Mouse (Mus musculus) embryonic facial prominence, embryonic 13.5 days (tissue): ENCODE measurements around the gene Dars2. TPM values are rescaled to one million over a fixed set of nuclear protein-coding genes. Genes with fewer than 3 reads are reported as not detected.

ENCODE experiments used
- ATAC-seq: fragments of 200-750 bp; cut with Nextera tagmentation; 2 replicates; pipeline ENCODE4 v1.8.0; 2017; ENCODE audit warnings: low read depth; ENCODE audit not compliant: insufficient number of reproducible peaks, insufficient read depth, low FRiP score, low TSS enrichment
- H3K27ac ChIP-seq: fragments of 300-500 bp; sonication (generic); 2 replicates; pipeline ENCODE4 v1.5.1; 2015; ENCODE audit warnings: moderate library complexity, mild to moderate bottlenecking, inconsistent platforms
- H3K27me3 ChIP-seq: fragments of 300-500 bp; sonication (generic); 2 replicates; pipeline ENCODE4 v1.6.1; 2015; ENCODE audit warnings: mild to moderate bottlenecking, inconsistent platforms
- H3K36me3 ChIP-seq: fragments of 300-500 bp; sonication (generic); 2 replicates; pipeline ENCODE4 v1.6.1; 2015; ENCODE audit warnings: mild to moderate bottlenecking, inconsistent platforms
- H3K4me1 ChIP-seq: fragments of 300-500 bp; sonication (generic); 2 replicates; pipeline ENCODE4 v1.6.1; 2015; ENCODE audit warnings: inconsistent platforms
- H3K4me2 ChIP-seq: fragments of 300-500 bp; sonication (generic); 2 replicates; pipeline ENCODE4 v1.6.1; 2015; ENCODE audit warnings: moderate library complexity, mild to moderate bottlenecking, inconsistent platforms
- H3K4me3 ChIP-seq: fragments of 300-500 bp; sonication (generic); 2 replicates; pipeline ENCODE4 v1.5.1; 2015; ENCODE audit warnings: mild to moderate bottlenecking, inconsistent platforms
- H3K9ac ChIP-seq: fragments of 300-500 bp; sonication (generic); 2 replicates; pipeline ENCODE4 v1.6.1; 2015; ENCODE audit warnings: mild to moderate bottlenecking, inconsistent platforms
- H3K9me3 ChIP-seq: fragments of 300-500 bp; sonication (generic); 2 replicates; pipeline ENCODE4 v1.6.1; 2016; ENCODE audit warnings: inconsistent platforms
- WGBS: fragments of 180-500 bp; shearing (Covaris S2); methylation state at CpG from one replicate; pipeline ENCODE4 v1.1.7; 2015; ENCODE audit warnings: mixed read lengths; 5-methylcytosine and 5-hydroxymethylcytosine counted together
- polyA plus RNA-seq: library from polyadenylated mRNA; unstranded; fragments of >200 nt; fragmentation: Nextera tagmentation; extraction: Ambion mirVana; gene quantifications from 2 replicates; pipeline ENCODE4 v1.2.1, GENCODE M21; 2015

The Dars2 gene
- polyA plus RNA-seq, 1 experiment from 2014 or later: 26.2 TPM

DNA sequence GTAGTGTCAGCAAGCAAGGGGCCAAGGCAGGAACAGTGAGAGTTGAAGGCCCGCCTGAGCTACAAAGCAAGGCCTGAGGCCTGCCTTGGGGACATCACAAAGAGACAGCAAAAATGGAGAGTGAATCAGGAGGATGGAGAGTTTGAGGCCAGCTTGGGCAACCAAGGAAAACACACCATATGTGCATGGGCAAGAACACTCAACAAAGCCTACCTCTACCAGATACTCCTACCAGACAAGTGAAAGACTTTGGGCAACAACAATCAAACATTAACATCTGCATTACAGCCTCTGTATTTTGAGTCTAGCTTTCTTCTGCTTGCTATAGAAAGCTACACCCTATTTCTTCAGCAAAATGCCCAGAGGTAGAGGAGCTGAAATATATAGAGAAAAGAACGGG lies 62.4 kb downstream of the Dars2 start:
- Histone ChIP-seq H3K36me3 (peaks cover 37% of the 10 kb centered on the region), H3K27me3 (no peaks in the 10 kb centered on the region), H3K9me3 (no peaks in the 10 kb centered on the region), H3K27ac (no peak overlapping the region), H3K4me2 (no peak overlapping the region), H3K9ac (no peak overlapping the region), H3K4me1 (peaks cover 16% of the 10 kb centered on the region), H3K4me3 (no peak overlapping the region)
- WGBS: 92% methylated on average over 2 of the region's 2 CpGs
- ATAC-seq: no peak

DNA sequence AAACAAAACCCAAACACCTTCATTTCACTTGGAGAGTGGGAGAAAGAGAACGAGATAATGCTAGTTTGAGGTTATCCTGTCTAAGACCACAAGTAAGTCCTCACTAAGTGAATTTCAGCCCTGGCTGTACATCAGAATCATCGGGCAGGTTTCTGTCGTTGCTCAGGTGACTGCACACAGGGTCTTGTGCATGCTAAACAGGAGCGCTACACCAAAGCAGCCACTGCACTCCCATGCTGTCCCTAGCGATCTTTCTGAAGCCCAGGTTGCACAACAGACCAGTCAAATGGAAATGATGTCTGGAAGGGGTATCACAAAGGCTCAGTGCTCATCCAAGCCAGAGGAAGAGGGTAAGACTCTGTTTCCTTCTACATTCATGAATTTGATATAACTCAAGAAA lies 64.0 kb downstream of the Dars2 start:
- H3K27ac ChIP-seq: no peak overlapping the region
- H3K4me3 ChIP-seq: no peak overlapping the region
- no peaks in the 10 kb centered on the region for H3K9me3 ChIP-seq
- no peaks in the 10 kb centered on the region for H3K27me3 ChIP-seq
- H3K4me1 ChIP-seq: peaks cover 16% of the 10 kb centered on the region
- no peak overlapping the region for H3K9ac ChIP-seq
- no peak for ATAC-seq
- H3K4me2 ChIP-seq: no peak overlapping the region
- WGBS: 85% methylated on average over 5 of the region's 5 CpGs
- H3K36me3 ChIP-seq: peaks cover 27% of the 10 kb centered on the region

DNA sequence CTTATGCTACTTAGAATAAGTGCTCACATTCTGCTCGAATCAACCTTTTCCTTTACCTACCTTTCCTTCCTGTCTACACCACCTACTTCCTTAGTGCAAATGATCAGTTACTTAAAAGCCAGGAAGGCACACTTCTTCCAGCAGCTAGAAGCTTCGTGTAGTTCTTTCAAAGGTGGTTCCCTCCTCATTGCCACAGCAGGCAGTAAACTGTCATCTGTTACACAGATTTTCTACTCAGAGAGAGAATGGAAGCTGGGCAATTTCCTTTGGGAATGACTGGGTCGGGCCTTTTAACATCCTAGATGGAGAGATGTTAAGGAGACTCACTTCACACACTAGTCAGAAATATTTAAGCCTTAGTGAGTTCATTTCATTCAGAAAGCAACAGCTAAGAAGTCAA lies 64.9 kb downstream of the Dars2 start:
- ATAC-seq: no peak
- no peaks in the 10 kb centered on the region for H3K27me3 ChIP-seq
- no peak overlapping the region for H3K4me2 ChIP-seq
- no peaks in the 10 kb centered on the region for H3K9me3 ChIP-seq
- no peak overlapping the region for H3K9ac ChIP-seq
- WGBS: 59% methylated on average over 3 of the region's 3 CpGs
- peaks cover 16% of the 10 kb centered on the region for H3K4me1 ChIP-seq
- peaks cover 25% of the 10 kb centered on the region for H3K36me3 ChIP-seq
- no peak overlapping the region for H3K4me3 ChIP-seq
- no peak overlapping the region for H3K27ac ChIP-seq

DNA sequence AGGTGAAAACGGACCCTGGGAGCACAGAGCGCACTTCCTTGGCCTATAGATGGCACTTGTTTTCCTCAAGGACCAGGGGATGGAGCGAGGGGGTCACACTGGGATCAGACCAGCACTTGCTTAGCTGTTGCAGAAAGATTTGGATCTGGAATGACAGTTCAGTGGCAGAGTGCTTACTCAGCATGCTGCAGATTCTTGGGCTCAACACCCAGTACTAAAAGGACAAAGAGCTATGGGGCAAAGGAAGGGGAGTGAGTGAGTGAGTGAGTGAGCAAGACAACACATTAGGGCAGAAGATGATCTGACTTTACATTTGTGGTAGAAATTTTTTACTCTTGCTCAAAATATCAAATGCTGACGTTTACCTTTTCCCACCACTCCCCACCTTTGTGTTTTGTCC lies 65.5 kb downstream of the Dars2 start:
- ATAC-seq: no peak
- no peaks in the 10 kb centered on the region for H3K27me3 ChIP-seq
- no peak overlapping the region for H3K4me2 ChIP-seq
- H3K9ac ChIP-seq: no peak overlapping the region
- peaks cover 16% of the 10 kb centered on the region for H3K4me1 ChIP-seq
- no peaks in the 10 kb centered on the region for H3K9me3 ChIP-seq
- no peak overlapping the region for H3K27ac ChIP-seq
- no peak overlapping the region for H3K4me3 ChIP-seq
- 70% methylated on average over 4 of the region's 4 CpGs for WGBS
- H3K36me3 ChIP-seq: peaks cover 25% of the 10 kb centered on the region

DNA sequence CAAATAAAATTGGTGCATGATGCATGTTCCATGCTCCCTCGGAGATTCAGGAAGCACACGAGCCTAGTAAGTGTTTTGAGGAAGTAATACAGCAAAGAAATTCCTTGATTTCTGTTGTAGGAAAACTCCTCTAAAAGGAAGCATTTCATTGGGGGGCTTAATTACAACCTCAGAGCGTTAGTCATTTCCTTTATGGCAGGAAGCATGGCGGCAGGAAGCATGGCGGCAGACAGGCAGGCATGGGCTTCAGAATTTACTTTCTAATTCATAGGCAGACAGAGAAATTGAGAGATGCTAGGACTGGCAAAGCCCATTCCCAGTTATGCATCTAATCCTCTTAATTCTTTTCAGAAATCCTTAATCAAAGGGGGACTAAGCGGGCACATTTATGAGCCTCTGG lies 76.6 kb downstream of the Dars2 start:
- Histone ChIP-seq H3K9ac (no peak overlapping the region), H3K9me3 (no peaks in the 10 kb centered on the region), H3K27me3 (no peaks in the 10 kb centered on the region), H3K4me3 (no peak overlapping the region), H3K4me2 (no peak overlapping the region), H3K27ac (no peak overlapping the region), H3K36me3 (no peaks in the 10 kb centered on the region), H3K4me1 (no peaks in the 10 kb centered on the region)
- WGBS: 86% methylated on average over 6 of the region's 6 CpGs
- no peak for ATAC-seq

Other genes starting within 250 kb of the Dars2 start
- gene Rc3h1, start 164.2 kb downstream of the Dars2 start, polyA plus RNA-seq: 7.8 and 9.4 TPM in 2 replicates
- 2.3 and 5.5 TPM in 2 replicates for gene Serpinc1, start 92.1 kb downstream of the Dars2 start, polyA plus RNA-seq
- 8.8 and 11.7 TPM in 2 replicates for gene Zbtb37, start 35.8 kb downstream of the Dars2 start, polyA plus RNA-seq
- gene Cenpl, start 55 bp upstream of the Dars2 start, polyA plus RNA-seq: 36.1 and 36.2 TPM in 2 replicates
- 18.1 and 23.1 TPM in 2 replicates for gene Klhl20, start 60.9 kb upstream of the Dars2 start, polyA plus RNA-seq
- 4.6 and 5.0 TPM in 2 replicates for gene Ankrd45, start 72.0 kb upstream of the Dars2 start, polyA plus RNA-seq
- 0.59 and 0.63 TPM in 2 replicates for gene Tex50, start 88.7 kb upstream of the Dars2 start, polyA plus RNA-seq
- gene Prdx6, start 180.6 kb upstream of the Dars2 start, polyA plus RNA-seq: 386 and 412 TPM in 2 replicates